Mouse (Mus musculus) bone marrow, adult 2 months (tissue): Measurements from ENCODE around the gene Parp14.

ENCODE experiments used
- CTCF ChIP-seq: fragments of 200-500 bp; IDR thresholded peaks from 2 replicates; pipeline ENCODE4 v1.5.1; 2011; ENCODE audit warnings: low read length, control low read depth; ENCODE audit not compliant: control insufficient read depth, insufficient read depth
- POLR2A ChIP-seq: fragments of 200-500 bp; IDR thresholded peaks from 2 replicates; pipeline ENCODE4 v1.6.1; 2011; ENCODE audit warnings: low read depth, mild to moderate bottlenecking, control low read depth, low read length, borderline replicate concordance; ENCODE audit not compliant: control insufficient read depth

DNA sequence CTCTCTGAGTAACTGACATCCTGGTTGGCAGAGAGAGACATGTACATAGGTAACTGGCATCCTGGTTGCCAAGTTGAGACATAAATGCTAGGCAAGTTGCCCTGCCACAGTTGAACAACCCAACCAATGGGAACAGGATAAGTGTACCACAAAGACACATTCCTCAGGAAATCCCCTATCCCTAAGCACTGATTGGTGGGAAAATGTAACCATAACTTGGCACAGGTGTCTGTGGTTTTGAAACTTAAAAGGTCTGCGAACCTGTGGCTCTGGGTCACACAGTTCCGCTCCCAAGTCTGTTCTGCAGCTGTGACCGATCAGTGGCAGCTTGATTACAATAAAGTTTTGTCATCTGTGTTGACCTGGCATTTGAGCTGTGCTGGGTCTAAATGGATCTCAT is 34.0 kb upstream of the Parp14 start:
- TF ChIP-seq CTCF (no peak), POLR2A (no peak)
